Mouse (Mus musculus): Measurements from ENCODE around the gene Tgfbi. TPM values are rescaled to one million over a fixed set of nuclear protein-coding genes. Genes with fewer than 3 reads are reported as not detected.

Gene Tgfbi
- polyA plus RNA-seq, 1 experiment from 2014 or later: 65.4 TPM

- H3K36me3 ChIP-seq (replicated peaks): no peaks in the 10 kb centered on the region
- H3K27ac ChIP-seq (replicated peaks): peak overlapping the region; percentile 86
- DNase-seq (ENCODE audit: low spot score): peak; percentile 62
- no peaks in the 10 kb centered on the region; the same call in 1 of the 2 replicates for H3K27me3 ChIP-seq (replicated peaks; ENCODE audit: low read depth, poor library complexity, severe bottlenecking)
- no peaks in the 10 kb centered on the region for H3K9me3 ChIP-seq
- H3K4me1 ChIP-seq: peaks cover 49% of the 10 kb centered on the region
- 48% methylated on average over 11 of the region's 11 CpGs for WGBS
- no peak overlapping the region for H3K4me3 ChIP-seq
Measured at GRCm38 (mm10) chr13:56601199-56601598, 8.1 kb upstream of the Tgfbi start.

DNA sequence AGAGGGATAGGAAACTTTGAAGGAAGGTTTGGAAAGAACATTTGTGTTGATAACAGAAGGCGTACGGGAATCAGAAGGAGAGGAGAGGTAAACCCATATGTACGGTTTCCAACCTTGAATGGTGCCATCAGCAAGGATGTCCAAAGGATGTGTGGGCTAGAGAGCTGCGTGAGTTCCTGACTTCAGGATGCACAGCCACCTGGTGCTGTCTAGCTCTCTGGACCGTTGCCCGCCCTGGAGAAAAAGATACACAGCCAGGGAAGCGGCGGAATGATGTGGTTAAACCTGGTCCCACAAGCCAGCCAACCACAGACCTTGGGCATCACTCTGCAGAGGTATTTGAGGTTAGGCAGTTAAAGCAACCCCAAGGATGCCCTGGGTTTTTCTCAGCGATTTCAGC lies 3.8 kb upstream of the Tgfbi start:
- Histone ChIP-seq H3K36me3 (replicated peaks) (no peaks in the 10 kb centered on the region), H3K27me3 (replicated peaks; ENCODE audit: low read depth, poor library complexity, severe bottlenecking) (peaks cover 28% of the 10 kb centered on the region), H3K27ac (replicated peaks) (0 out of 2 replicates have a peak overlapping the region, but pooled peaks have one; percentile 6), H3K4me3 (no peak overlapping the region), H3K4me1 (peaks cover 73% of the 10 kb centered on the region), H3K9me3 (no peaks in the 10 kb centered on the region)
- DNase-seq (ENCODE audit: low spot score): no peak
- WGBS: 93% methylated on average over 9 of the region's 9 CpGs

- WGBS: 72% methylated on average over 11 of the region's 11 CpGs
- Histone ChIP-seq H3K27me3 (replicated peaks; ENCODE audit: low read depth, poor library complexity, severe bottlenecking) (peaks cover 40% of the 10 kb centered on the region), H3K4me1 (peaks cover 73% of the 10 kb centered on the region), H3K27ac (replicated peaks) (peak overlapping the region; percentile 79), H3K36me3 (replicated peaks) (no peaks in the 10 kb centered on the region), H3K4me3 (no peak overlapping the region), H3K9me3 (no peaks in the 10 kb centered on the region)
- DNase-seq (ENCODE audit: low spot score): no peak
Measured at GRCm38 (mm10) chr13:56606724-56607123, 2.6 kb upstream of the Tgfbi start.

- Histone ChIP-seq H3K4me3 (no peak overlapping the region), H3K4me1 (peaks cover 75% of the 10 kb centered on the region), H3K27ac (replicated peaks) (peak overlapping the region; percentile 79), H3K9me3 (no peaks in the 10 kb centered on the region), H3K27me3 (replicated peaks; ENCODE audit: low read depth, poor library complexity, severe bottlenecking) (peaks cover 43% of the 10 kb centered on the region), H3K36me3 (replicated peaks) (no peaks in the 10 kb centered on the region)
- no peak for DNase-seq (ENCODE audit: low spot score)
- WGBS: 57% methylated on average over 7 of the region's 7 CpGs
Measured at GRCm38 (mm10) chr13:56607225-56607624, 2.1 kb upstream of the Tgfbi start.

GRCm38 (mm10) chr13:56607846-56608245 lies 1.5 kb upstream of the Tgfbi start:
- H3K27me3 ChIP-seq (replicated peaks; ENCODE audit: low read depth, poor library complexity, severe bottlenecking): peaks cover 43% of the 10 kb centered on the region
- WGBS: 78% methylated on average over 4 of the region's 4 CpGs
- peak overlapping the region; percentile 79 for H3K27ac ChIP-seq (replicated peaks)
- no peaks in the 10 kb centered on the region for H3K36me3 ChIP-seq (replicated peaks)
- no peaks in the 10 kb centered on the region for H3K9me3 ChIP-seq
- no peak for DNase-seq (ENCODE audit: low spot score)
- H3K4me1 ChIP-seq: peaks cover 75% of the 10 kb centered on the region
- no peak overlapping the region for H3K4me3 ChIP-seq

DNA sequence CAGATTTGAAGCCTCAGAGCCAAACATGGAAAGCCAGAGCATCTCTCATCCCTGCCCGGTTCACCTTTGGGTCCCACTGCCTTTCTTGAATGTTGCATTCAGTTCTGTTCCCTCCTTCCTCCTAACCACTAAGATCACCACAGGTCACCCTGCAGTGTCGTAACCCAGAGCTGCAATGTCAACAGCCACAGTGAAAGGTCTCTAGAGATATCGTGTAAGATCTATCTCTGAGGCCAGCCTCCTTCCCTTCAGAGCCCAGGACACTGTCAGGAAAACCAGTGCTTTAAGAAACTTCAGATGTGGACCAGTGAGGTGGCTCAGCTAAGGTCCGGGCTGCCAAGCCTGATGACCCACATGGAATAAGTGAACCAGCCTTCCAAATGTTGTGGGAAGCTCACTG lies 1.8 kb downstream of the Tgfbi start:
- Histone ChIP-seq H3K36me3 (replicated peaks) (peaks cover 25% of the 10 kb centered on the region), H3K9me3 (no peaks in the 10 kb centered on the region), H3K4me1 (peaks cover 99% of the 10 kb centered on the region), H3K27ac (replicated peaks) (peak overlapping the region; percentile 92), H3K27me3 (replicated peaks; ENCODE audit: low read depth, poor library complexity, severe bottlenecking) (peaks cover 43% of the 10 kb centered on the region), H3K4me3 (peak overlapping the region; percentile 75)
- 59% methylated on average over 4 of the region's 4 CpGs for WGBS
- DNase-seq (ENCODE audit: low spot score): no peak

DNA sequence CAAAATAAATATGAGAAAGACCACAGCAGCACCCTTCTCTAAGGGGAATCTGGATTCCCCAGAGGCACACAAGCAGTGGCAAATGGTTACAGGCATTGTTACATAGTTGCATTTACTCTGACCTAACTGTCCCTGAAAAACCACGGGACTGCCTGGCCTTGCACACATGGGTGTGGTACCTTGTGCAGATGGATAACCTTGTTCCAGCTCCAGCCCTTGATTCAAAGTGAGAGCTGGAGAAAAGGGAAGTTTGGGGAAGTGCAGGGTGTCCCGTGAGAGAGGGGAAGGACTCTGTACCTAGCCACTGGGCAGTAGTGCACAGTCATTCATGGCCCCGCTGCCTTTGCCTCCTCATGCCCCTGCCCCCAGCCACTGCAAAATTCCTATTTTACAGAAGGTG lies 2.4 kb downstream of the Tgfbi start:
- H3K36me3 ChIP-seq (replicated peaks): peaks cover 28% of the 10 kb centered on the region
- peak overlapping the region; percentile 75; the same call in 1 of the 2 replicates for H3K4me3 ChIP-seq
- H3K9me3 ChIP-seq: no peaks in the 10 kb centered on the region
- peak overlapping the region; percentile 92 for H3K27ac ChIP-seq (replicated peaks)
- 57% methylated on average over 3 of the region's 3 CpGs for whole genome bisulfite sequencing
- no peak for DNase-seq (ENCODE audit: low spot score)
- H3K4me1 ChIP-seq: peaks cover 99% of the 10 kb centered on the region
- H3K27me3 ChIP-seq (replicated peaks; ENCODE audit: low read depth, poor library complexity, severe bottlenecking): peaks cover 43% of the 10 kb centered on the region

DNA sequence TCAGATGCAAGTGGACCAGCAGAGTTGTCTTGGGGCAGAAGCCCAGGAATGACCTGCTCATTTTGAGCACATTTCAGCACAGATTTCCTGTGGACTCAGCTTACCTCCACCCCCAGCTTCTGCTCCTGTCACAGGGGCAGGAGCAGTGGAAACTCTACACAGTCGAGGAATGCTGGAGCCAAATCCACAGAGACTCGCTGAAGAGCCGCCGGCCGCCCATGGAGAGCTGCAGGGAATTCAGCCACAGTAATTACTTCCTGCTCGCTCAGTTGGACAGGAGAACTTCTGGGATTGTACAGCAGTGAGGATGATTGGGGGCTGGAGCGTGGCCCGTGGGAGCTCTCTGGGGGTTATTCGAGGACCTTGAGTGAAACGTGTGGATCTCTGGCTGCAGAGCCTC lies 3.0 kb downstream of the Tgfbi start:
- H3K27me3 ChIP-seq (replicated peaks; ENCODE audit: low read depth, poor library complexity, severe bottlenecking): peaks cover 43% of the 10 kb centered on the region
- H3K4me3 ChIP-seq: peak overlapping the region; percentile 75
- peak; percentile 61 for DNase-seq (ENCODE audit: low spot score)
- 10% methylated on average over 10 of the region's 10 CpGs for WGBS
- H3K4me1 ChIP-seq: peaks cover 98% of the 10 kb centered on the region
- H3K9me3 ChIP-seq: no peaks in the 10 kb centered on the region
- peaks cover 34% of the 10 kb centered on the region for H3K36me3 ChIP-seq (replicated peaks)
- H3K27ac ChIP-seq (replicated peaks): peak overlapping the region; percentile 92

- DNase-seq (ENCODE audit: low spot score): no peak
- peaks cover 95% of the 10 kb centered on the region for H3K4me1 ChIP-seq
- peaks cover 45% of the 10 kb centered on the region for H3K36me3 ChIP-seq (replicated peaks)
- WGBS: 77% methylated on average over 9 of the region's 9 CpGs
- no peak overlapping the region for H3K4me3 ChIP-seq
- peaks cover 31% of the 10 kb centered on the region for H3K27me3 ChIP-seq (replicated peaks; ENCODE audit: low read depth, poor library complexity, severe bottlenecking)
- H3K9me3 ChIP-seq: no peaks in the 10 kb centered on the region
- H3K27ac ChIP-seq (replicated peaks): peak overlapping the region; percentile 58; the same call in 1 of the 2 replicates
Measured at GRCm38 (mm10) chr13:56613366-56613998, 4.2 kb downstream of the Tgfbi start.

DNA sequence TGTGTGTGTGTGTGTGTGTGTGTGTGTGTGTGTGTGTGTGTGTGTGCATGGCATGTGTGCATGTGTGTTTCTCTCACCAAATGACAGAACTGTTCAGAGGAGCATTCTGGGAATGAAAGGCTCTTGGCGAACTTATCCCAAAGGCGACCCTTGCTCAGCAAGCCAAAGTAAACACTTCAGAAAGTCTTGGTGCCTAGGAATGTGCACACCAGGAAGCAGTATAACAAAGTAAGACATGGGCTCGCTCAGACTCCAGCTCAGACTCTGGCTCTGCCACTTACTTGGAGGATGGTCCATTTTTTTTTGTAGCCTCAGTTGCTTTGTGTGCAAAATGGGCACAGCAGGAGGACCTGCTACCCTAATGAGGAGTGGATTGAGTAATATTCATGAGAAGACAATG lies 5.4 kb downstream of the Tgfbi start:
- Histone ChIP-seq H3K4me1 (peaks cover 90% of the 10 kb centered on the region), H3K4me3 (no peak overlapping the region), H3K27ac (replicated peaks) (no peak overlapping the region), H3K36me3 (replicated peaks) (peaks cover 50% of the 10 kb centered on the region), H3K27me3 (replicated peaks; ENCODE audit: low read depth, poor library complexity, severe bottlenecking) (peaks cover 22% of the 10 kb centered on the region), H3K9me3 (no peaks in the 10 kb centered on the region)
- WGBS: 81% methylated on average over 3 of the region's 3 CpGs
- no peak for DNase-seq (ENCODE audit: low spot score)

DNA sequence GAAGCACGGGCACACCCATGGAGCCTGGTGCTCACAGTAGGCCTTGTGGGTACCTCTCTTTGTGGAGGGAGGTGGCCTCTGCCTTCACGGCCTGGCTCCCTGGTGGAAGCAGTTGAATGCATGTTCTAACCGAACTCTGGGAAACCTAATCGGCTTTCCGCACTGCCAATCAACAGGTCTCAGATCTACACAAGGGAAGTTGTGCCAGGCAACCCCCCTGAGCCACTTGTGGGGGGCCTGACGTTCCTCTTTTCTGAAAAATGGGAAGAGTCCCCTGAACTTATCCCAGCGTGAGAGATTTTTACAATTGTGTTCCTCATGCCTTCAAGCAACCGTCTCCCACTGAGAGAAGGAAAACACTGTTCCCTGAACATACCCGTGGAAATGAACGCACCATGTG lies 5.9 kb downstream of the Tgfbi start:
- DNase-seq (ENCODE audit: low spot score): no peak
- Histone ChIP-seq H3K27me3 (replicated peaks; ENCODE audit: low read depth, poor library complexity, severe bottlenecking) (peaks cover 17% of the 10 kb centered on the region), H3K9me3 (no peaks in the 10 kb centered on the region), H3K27ac (replicated peaks) (no peak overlapping the region), H3K4me1 (peaks cover 90% of the 10 kb centered on the region), H3K4me3 (no peak overlapping the region), H3K36me3 (replicated peaks) (peaks cover 54% of the 10 kb centered on the region)
- WGBS: 76% methylated on average over 10 of the region's 10 CpGs

GRCm38 (mm10) chr13:56615864-56616263 lies 6.5 kb downstream of the Tgfbi start:
- no peak for DNase-seq (ENCODE audit: low spot score)
- 88% methylated on average over 9 of the region's 9 CpGs for WGBS
- peaks cover 11% of the 10 kb centered on the region; the same call in 1 of the 2 replicates for H3K27me3 ChIP-seq (replicated peaks; ENCODE audit: low read depth, poor library complexity, severe bottlenecking)
- peak overlapping the region; percentile 60; the same call in 1 of the 2 replicates for H3K27ac ChIP-seq (replicated peaks)
- H3K36me3 ChIP-seq (replicated peaks): peaks cover 60% of the 10 kb centered on the region
- peaks cover 84% of the 10 kb centered on the region for H3K4me1 ChIP-seq
- no peaks in the 10 kb centered on the region for H3K9me3 ChIP-seq
- H3K4me3 ChIP-seq: no peak overlapping the region

DNA sequence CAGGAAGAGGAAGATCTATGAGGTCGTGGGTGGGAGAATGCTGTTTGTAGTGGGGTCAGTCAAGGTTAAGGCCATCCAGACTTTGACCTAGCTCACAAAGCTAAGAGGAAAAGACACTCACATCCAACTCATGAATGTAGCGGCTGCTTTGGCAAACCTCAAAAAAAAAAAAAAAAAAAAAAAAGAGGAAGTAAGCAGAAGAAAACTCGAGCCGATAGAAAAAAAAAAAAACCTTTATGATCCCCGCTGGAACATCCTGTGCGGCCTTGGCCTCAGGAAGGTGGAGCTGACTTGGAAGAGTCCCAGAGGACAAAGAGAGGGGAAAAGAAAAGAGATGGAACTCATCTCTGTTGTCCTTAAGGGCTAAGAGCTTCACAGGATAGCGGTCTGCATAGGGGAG lies 7.1 kb downstream of the Tgfbi start:
- Histone ChIP-seq H3K4me1 (peaks cover 81% of the 10 kb centered on the region), H3K27ac (replicated peaks) (peak overlapping the region; percentile 60; the same call in 1 of the 2 replicates), H3K4me3 (no peak overlapping the region), H3K9me3 (no peaks in the 10 kb centered on the region), H3K27me3 (replicated peaks; ENCODE audit: low read depth, poor library complexity, severe bottlenecking) (peaks cover 5% of the 10 kb centered on the region; the same call in 1 of the 2 replicates), H3K36me3 (replicated peaks) (peaks cover 64% of the 10 kb centered on the region)
- no peak for DNase-seq (ENCODE audit: low spot score)
- 65% methylated on average over 7 of the region's 7 CpGs for WGBS
